In the genomic region with DNA sequence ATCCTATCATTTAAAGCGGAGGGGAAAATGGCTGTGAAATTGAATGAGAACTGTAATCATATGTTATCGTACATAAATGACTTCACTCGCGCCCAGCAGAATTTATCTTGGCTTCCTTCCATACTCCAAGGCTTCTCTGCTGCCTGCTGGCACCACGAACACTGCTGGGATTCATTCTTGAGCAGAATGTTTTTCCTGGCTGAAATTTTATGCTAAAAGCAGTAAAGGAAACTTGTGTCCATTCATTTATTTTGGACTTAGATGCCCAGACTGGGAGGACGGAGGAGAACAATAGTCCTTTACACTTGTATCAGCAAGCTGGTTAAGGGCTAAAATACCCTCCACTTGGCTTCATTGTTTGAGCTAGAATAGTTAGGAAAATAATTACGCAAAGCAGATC, we compare ENCODE assay signal across 10 mouse cellular contexts. TPM values are rescaled to one million over a fixed set of nuclear protein-coding genes. Genes with fewer than 3 reads are reported as not detected.
A peak's percentile ranks its signal among the peaks of the same experiment; 100 is the strongest.
DNase-seq lines count a peak whose midpoint lies in the region; ATAC-seq and TF ChIP-seq lines count a peak whose summit lies in the region.
"Had no signal": no experiment of that assay in that cellular context is flagged by ENCODE, and none has a peak within 500 bp of the region (broad histone marks: within the 10 kb centered on the region; RNA-seq: fewer than 3 reads in every experiment).

No protein-coding gene starts in this region.

- H3K4me3 ChIP-seq in midbrain, postnatal 0 days (ENCODE audit: low read depth, low read length): no peak overlapping the region
- no peak overlapping the region for H3K4me3 ChIP-seq in midbrain, embryonic 13.5 days (replicated peaks)
- H3K4me3 ChIP-seq in heart, embryonic 15.5 days: no peak overlapping the region
- H3K4me3 ChIP-seq: neural tube, embryonic 13.5 days; stomach, embryonic 15.5 days had no signal

- no peak overlapping the region for H3K27ac ChIP-seq in midbrain, postnatal 0 days (ENCODE audit: low read depth, low read length)
- no peak overlapping the region for H3K27ac ChIP-seq in midbrain, embryonic 13.5 days
- H3K27ac ChIP-seq in heart, embryonic 15.5 days: peak overlapping the region; percentile 45
- H3K27ac ChIP-seq: neural tube, embryonic 13.5 days; stomach, embryonic 15.5 days had no signal

- H3K4me2 ChIP-seq in midbrain, postnatal 0 days (ENCODE audit: low read depth, low read length, poor library complexity, severe bottlenecking): no peak overlapping the region
- no peak overlapping the region for H3K4me2 ChIP-seq in midbrain, embryonic 13.5 days (replicated peaks)
- 0 out of 2 replicates have a peak overlapping the region, but pooled peaks have one; percentile 11 for H3K4me2 ChIP-seq in heart, embryonic 15.5 days
- H3K4me2 ChIP-seq: neural tube, embryonic 13.5 days; stomach, embryonic 15.5 days had no signal

- no peaks in the 10 kb centered on the region for H3K4me1 ChIP-seq in midbrain, postnatal 0 days (ENCODE audit: insufficient read depth, low read length)
- no peaks in the 10 kb centered on the region for H3K4me1 ChIP-seq in midbrain, embryonic 13.5 days (replicated peaks)
- H3K4me1 ChIP-seq in heart, embryonic 15.5 days (replicated peaks): peaks cover 8% of the 10 kb centered on the region; the same call in 1 of the 2 replicates
- H3K4me1 ChIP-seq: neural tube, embryonic 13.5 days; stomach, embryonic 15.5 days had no signal

- 56% methylated on average over 7 of the region's 7 CpGs for WGBS in midbrain, postnatal 0 days
- WGBS in midbrain, embryonic 13.5 days: 65% methylated on average over 7 of the region's 7 CpGs
- 31% methylated on average over 7 of the region's 7 CpGs for WGBS in heart, embryonic 15.5 days

- ATAC-seq in midbrain, postnatal 0 days (ENCODE audit: low FRiP score): no peak
- ATAC-seq in midbrain, embryonic 13.5 days: no peak
- ATAC-seq in heart, embryonic 15.5 days (replicated peaks; ENCODE audit: insufficient number of reproducible peaks, insufficient read depth, low FRiP score, low read depth): peak; percentile 69

- peak; percentile 89 for DNase-seq in heart, adult 11 months
- no peak for DNase-seq in heart, postnatal 25 days (ENCODE audit: low spot score)
- DNase-seq in midbrain, postnatal 0 days (ENCODE audit: low spot score): peak; percentile 51
- no peak for DNase-seq in spleen, postnatal 4 days (ENCODE audit: low spot score in 2 of 2)
- DNase-seq in ovary, postnatal 14 days (ENCODE audit: low spot score): no peak
- DNase-seq: cerebellum, adult 11 months had no signal

- no peaks in the 10 kb centered on the region for H3K27me3 ChIP-seq in midbrain, postnatal 0 days (ENCODE audit: insufficient read depth, low read length)
- no peaks in the 10 kb centered on the region for H3K27me3 ChIP-seq in midbrain, embryonic 13.5 days
- no peaks in the 10 kb centered on the region for H3K27me3 ChIP-seq in heart, embryonic 15.5 days
- H3K27me3 ChIP-seq: neural tube, embryonic 13.5 days; stomach, embryonic 15.5 days had no signal

- TF ChIP-seq CTCF in midbrain, postnatal 0 days (IDR thresholded peaks at IDR 0.05): no peak

- no peaks in the 10 kb centered on the region for H3K36me3 ChIP-seq in midbrain, postnatal 0 days (ENCODE audit: insufficient read depth, low read length)
- H3K36me3 ChIP-seq in midbrain, embryonic 13.5 days: no peaks in the 10 kb centered on the region
- H3K36me3 ChIP-seq in heart, embryonic 15.5 days: no peaks in the 10 kb centered on the region
- H3K36me3 ChIP-seq: neural tube, embryonic 13.5 days; stomach, embryonic 15.5 days had no signal

- H3K9ac ChIP-seq in midbrain, postnatal 0 days (replicated peaks; ENCODE audit: low read length, poor library complexity, severe bottlenecking): no peak overlapping the region
- no peak overlapping the region for H3K9ac ChIP-seq in midbrain, embryonic 13.5 days (replicated peaks)
- no peak overlapping the region for H3K9ac ChIP-seq in heart, embryonic 15.5 days
- H3K9ac ChIP-seq: neural tube, embryonic 13.5 days; stomach, embryonic 15.5 days had no signal

- H3K9me3 ChIP-seq in midbrain, postnatal 0 days (ENCODE audit: low read length): no peaks in the 10 kb centered on the region
- no peaks in the 10 kb centered on the region for H3K9me3 ChIP-seq in midbrain, embryonic 13.5 days
- H3K9me3 ChIP-seq in heart, embryonic 15.5 days (replicated peaks): no peaks in the 10 kb centered on the region
- H3K9me3 ChIP-seq: neural tube, embryonic 13.5 days; stomach, embryonic 15.5 days had no signal

- intact Hi-C loops in heart, postnatal 25 days (cut with DNase I): no loop called here

RNA-seq across cellular contexts. Expression of a gene that starts 10.3 kb away (rescaled TPM):
- 10 to 100 TPM; 53.9 to 58.5 TPM for total RNA-seq in heart, postnatal 25 days (2021)
- 93.3 and 94.2 TPM in 2 replicates for total RNA-seq in midbrain, postnatal 0 days (2014; rRNA removed)
- polyA plus RNA-seq in midbrain, postnatal 0 days (2015; fragmentation: Nextera tagmentation; extraction: Ambion mirVana): 129 and 139 TPM in 2 replicates
- 137 and 142 TPM in 2 replicates for polyA plus RNA-seq in midbrain, embryonic 13.5 days (2015; fragmentation: Nextera tagmentation; extraction: Ambion mirVana)
- 69.4 and 72.5 TPM in 2 replicates for polyA plus RNA-seq in heart, embryonic 15.5 days (2015; fragmentation: Nextera tagmentation; extraction: Ambion mirVana)

RNA-seq across cellular contexts. Expression of a gene that starts 25.6 kb away (rescaled TPM):
- 10 to 100 TPM in 1 of 2 experiments, 1 to 10 TPM in 1; 8.4 to 10.7 TPM for total RNA-seq in heart, postnatal 25 days (2021)
- 579 and 597 TPM in 2 replicates for total RNA-seq in midbrain, postnatal 0 days (2014; rRNA removed)
- polyA plus RNA-seq in midbrain, postnatal 0 days (2015; fragmentation: Nextera tagmentation; extraction: Ambion mirVana): 508 and 510 TPM in 2 replicates
- 207 and 216 TPM in 2 replicates for polyA plus RNA-seq in midbrain, embryonic 13.5 days (2015; fragmentation: Nextera tagmentation; extraction: Ambion mirVana)
- polyA plus RNA-seq in heart, embryonic 15.5 days (2015; fragmentation: Nextera tagmentation; extraction: Ambion mirVana): 18.5 and 20.1 TPM in 2 replicates

Comparison
In these comparisons a context has a peak if more than half of its experiments do, and no peak if none do; other contexts are left out.
1. DNase-seq: peak in heart, adult 11 months (single experiment) and midbrain, postnatal 0 days (single experiment); none in heart, postnatal 25 days (single experiment), spleen, postnatal 4 days (0 of 2) and ovary, postnatal 14 days (single experiment).